Mouse (Mus musculus) cortical plate, adult 2 months (tissue): ENCODE results near the gene Cobl.

Experiments
- CTCF ChIP-seq: fragments of 200-500 bp; IDR thresholded peaks from 2 replicates; pipeline ENCODE4 v1.5.1; 2011; ENCODE audit warnings: mild to moderate bottlenecking, control low read depth, low read length; ENCODE audit not compliant: insufficient read depth; ENCODE audit errors: extremely low read depth
- POLR2A ChIP-seq: fragments of 200-500 bp; IDR thresholded peaks from 2 replicates; pipeline ENCODE4 v1.6.1; 2011; ENCODE audit warnings: mild to moderate bottlenecking, low read length, control low read depth; ENCODE audit not compliant: insufficient read depth; ENCODE audit errors: extremely low read depth

DNA sequence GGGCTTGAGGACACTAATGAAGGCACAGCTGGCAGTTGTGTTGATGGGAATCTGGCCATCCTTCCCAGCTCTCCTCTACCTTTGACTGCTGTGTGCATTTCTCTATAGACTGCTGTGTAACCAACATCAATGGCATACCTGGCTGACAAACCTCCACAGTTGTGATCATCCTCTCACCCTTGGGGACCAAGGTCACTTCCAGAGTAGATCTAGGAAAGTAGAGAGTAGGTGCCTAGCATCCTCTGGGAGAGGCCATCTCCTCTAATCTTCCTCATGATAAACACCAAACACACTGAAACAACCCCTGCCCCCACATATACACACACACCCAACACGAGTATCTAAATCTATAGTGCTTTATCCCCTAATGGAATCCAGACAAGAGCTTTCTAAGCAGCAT is 70.1 kb downstream of the Cobl start:
- TF ChIP-seq CTCF (no peak), POLR2A (no peak)
